Mouse (Mus musculus) ovary, postnatal 14 days (tissue): Measurements from ENCODE around the gene Samd4b.
"Not testable (repeated sequence)": the region's sequence is repeated elsewhere in the genome, so short reads cannot be mapped to it uniquely, and the experiment has no call there.

Experiments
- DNase-seq: peaks from one replicate; pipeline ENCODE4 v3.0.0; 2022; ENCODE audit warnings: low spot score

Samd4b gene

DNA sequence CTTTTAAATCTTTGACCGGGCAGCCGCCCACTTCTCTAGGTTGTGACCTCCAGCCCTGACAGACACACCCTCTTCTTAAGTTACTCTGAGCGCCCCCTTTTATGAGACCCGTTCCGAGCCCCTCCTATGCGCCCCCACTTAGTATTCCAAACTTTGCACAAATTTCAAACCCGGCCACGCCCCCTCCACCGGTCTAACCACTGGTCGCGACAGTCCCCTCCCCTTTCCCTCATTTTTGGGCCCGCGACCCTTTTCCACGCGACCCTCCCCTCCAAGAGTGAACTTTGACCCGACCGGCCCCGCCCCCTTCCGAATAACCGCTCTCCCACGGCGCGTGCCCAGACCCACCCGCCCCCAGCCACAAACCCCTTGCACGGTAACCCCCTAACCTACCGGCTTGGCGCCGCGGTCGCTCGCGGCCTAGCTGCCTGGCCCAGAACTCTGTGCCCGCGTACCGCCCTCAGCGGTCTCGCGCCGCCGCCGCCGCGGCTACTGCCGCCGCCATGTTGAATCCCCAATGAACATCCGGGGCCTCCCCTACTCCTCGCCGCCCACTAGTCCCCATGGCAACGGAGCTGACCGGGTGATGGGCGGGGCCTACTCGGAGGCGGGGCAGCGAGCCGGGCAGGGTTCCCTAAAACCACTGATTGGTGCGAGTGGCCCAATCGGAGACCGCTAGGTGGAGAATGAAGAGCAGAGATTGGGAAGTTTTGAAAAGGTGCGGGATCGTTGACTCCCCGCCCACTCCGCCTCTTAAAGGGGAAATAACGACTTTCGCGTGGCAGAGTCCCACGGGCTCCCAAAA, at the start of gene Samd4b, which contains the start of gene Pak4:
Gene Samd4b, minus strand, starts transcription at position 503 of the 805 bp plus-strand sequence.
Gene Pak4, minus strand, starts transcription at position 544 of the 805 bp plus-strand sequence.
- DNase-seq: peak; percentile 99

- no peak for DNase-seq
Observed at GRCm38 (mm10) chr7:28647016-28647415, 49.1 kb upstream of the Samd4b start.

DNA sequence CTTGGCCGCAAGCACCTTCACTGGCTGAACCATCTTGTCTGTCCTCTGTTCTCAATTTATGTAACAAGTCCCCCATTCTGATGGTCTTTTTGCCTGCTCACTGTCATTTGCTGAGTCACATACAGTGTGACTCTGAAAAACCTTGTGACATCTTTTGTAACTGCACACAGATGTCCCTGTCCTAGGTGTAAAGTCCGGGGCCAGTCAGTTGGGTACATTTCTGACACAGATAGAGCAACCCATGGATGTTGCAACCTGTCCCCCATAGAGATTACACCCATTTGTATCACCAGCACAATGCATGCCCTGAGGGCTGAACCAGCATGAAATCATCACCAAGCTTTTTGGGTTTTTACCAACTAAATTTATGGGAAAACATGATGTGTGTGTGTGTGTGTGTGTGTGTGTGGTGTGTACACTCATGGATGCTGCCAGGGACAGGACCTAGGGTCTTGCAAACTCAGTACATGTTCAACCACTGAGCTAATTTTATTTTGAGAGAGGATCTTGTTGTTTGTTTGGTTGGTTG, 48.1 kb upstream of the Samd4b start:
- no peak for DNase-seq

GRCm38 (mm10) chr7:28645366-28645765, 47.4 kb upstream of the Samd4b start:
- no peak for DNase-seq

GRCm38 (mm10) chr7:28641546-28641945, 43.6 kb upstream of the Samd4b start:
- no peak for DNase-seq

GRCm38 (mm10) chr7:28637511-28637910, 39.6 kb upstream of the Samd4b start:
- DNase-seq: no peak

GRCm38 (mm10) chr7:28634128-28634527, 36.2 kb upstream of the Samd4b start:
- DNase-seq: no peak

GRCm38 (mm10) chr7:28631073-28631472, 33.1 kb upstream of the Samd4b start, which contains the start of gene Acp7:
TSS of gene Acp7 (minus strand) at chr7:28631332.
- no peak for DNase-seq

GRCm38 (mm10) chr7:28624791-28625190, 26.8 kb upstream of the Samd4b start:
- DNase-seq: no peak

DNA sequence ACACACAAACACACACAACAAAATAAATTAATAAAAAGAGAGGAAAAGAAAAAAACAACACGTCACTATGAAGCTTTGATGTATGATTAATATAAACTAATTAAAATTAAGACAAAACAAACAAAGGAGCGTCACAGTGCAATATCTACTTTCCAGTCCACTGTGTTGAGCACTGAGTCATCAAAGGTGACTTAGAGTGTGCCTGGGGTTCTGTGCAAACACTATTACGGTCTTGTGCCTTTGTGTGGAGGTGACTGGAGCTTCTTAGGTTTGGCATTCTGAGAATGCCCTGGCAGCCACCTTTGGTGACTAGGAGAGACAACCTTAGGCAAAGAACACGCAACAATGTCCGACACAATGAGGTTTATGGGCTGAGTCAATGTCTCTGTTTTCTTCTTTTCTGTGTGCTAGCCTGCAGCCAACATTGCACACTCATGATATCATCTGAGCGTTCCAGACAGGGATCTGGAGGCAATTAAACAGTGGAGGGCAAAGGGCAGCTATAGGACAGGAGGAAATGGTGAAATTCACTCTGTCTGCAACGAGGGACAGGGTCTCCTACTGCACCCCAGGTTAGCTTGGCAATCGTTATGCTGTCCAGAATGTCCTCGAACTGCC, 21.3 kb upstream of the Samd4b start:
- no peak for DNase-seq

- no peak for DNase-seq
Observed at GRCm38 (mm10) chr7:28605951-28606350, 8.0 kb upstream of the Samd4b start.

DNA sequence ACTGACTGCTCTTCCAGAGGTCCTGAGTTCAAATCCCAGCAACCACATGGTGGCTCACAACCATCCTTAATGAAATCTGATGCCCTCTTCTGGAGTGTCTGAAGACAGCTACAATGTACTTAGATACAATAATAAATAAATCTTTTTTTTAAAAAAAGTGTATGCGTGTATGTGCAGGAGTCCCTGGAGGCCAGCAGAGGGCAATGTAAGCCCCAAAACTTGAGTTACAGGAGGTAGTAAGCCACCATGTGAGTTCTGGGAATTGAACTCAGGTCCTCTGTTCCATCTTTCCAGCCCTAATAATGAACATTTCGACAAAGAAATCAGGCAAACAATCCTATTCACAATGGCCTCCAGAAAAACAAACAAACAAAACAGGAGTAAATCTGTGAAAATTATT, 5.8 kb upstream of the Samd4b start:
- not testable (repeated sequence) for DNase-seq

DNA sequence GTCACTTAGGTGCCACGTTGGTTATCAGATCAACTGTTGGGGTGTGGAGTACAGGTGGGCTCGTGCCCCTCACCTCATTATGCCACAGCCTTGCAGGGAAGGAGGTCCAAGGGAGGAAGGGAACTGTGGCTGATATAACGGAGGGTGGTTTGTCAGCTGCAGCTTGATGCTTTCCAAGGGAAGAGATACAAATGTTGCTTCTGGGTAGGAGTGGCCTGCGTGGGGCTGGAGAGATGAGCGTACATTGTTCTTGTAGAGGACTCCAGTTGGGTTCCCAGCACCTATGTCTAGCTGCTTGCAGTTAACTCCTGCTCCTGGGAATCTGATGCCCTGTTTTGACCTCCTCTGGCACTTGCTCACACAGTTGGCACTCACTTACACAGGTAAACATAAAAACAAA, 5.2 kb upstream of the Samd4b start:
- DNase-seq: no peak

DNA sequence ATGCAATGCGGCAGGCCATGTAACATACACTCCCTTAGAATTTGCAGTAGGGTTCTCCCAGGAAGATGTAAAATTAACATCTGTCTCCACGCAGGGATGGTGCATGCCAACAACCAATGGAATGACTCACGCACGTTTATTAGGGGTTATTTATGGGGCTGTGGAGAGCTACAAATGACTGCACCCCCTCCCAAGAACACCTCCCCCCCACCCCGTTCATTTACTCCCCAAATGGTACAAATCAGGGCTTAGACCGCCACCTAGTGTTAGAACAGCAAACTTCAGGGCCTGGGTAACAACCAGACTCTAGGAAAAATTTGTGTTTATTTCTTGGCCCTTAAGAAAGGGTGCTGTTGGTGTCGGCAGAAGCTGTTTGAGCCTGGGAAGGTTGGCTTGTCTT, 3.7 kb upstream of the Samd4b start:
- DNase-seq: no peak

DNA sequence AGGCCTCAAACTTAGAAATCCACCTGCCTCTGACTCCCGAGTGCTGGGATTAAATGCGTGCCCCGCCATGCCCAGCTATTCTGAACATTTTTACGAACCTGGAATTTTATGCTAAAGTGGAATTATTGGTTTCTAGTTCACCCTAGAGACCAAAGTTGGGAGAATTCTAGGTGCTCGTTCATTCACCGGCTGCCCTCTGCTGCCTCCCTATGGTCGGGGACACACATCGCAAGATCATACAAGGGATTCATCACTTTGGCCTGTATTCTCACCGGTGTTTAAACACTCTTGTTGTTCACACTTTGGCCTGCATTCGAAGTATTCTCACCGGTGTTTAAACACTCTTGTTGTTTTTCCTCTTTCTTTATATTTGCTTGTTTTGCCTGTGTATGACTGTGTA, 3.1 kb upstream of the Samd4b start:
- DNase-seq: peak; percentile 63

GRCm38 (mm10) chr7:28598951-28599350, 1.0 kb upstream of the Samd4b start:
- no peak for DNase-seq

DNA sequence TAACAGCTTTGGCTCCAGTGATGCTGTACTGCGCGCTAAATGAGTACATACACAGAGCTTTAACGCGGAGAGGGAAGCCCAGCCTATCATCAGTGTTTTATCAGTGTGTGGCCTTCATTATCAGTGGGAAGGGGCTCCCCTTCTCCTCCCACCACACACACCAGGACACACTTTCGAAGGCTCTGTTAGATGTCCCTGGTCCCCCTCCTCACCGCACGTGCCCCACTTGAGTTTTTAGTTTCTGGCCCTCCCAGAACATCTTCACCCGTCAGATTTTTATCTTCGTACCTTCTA, 720 bp downstream of the Samd4b start:
- no peak for DNase-seq

DNA sequence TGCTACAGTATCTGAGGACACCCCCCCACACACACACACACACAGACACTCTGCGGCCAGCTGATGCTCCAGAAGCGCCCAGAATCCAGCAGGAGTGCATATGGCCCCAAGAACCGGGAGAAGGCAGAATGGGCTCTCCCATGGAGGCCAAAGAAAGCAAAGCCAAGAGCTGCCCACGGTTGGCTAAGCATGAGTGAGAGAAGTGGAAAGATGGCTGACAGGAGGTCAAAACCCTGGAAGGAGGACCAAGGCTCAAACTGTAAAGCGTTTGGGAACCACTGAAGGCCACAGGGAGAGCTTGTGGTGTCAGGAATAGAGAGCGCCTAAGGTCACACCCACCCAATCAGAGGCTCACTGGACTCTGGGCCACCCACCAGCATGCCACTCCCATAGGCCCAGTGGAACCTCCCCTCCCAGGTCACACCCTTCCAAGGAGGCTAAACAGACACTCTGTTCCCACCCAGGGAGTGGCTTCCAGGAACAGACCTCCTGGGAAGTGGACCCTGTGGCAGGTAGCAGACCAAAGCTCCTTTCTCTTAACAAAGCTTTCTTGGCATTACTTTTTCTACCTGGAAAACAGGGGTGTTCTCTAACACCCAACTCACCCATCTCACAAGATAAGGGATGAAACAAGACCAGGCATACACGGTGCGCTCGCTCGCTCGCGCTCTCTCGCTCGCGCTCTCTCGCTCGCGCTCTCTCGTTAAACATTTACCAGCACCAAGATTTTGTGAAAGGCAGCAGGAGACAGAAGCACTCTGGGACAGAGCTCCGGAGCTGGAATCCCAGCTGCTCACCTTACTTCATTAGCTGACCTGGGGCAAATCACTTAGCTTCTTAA, 1.3 kb downstream of the Samd4b start:
- no peak for DNase-seq

DNA sequence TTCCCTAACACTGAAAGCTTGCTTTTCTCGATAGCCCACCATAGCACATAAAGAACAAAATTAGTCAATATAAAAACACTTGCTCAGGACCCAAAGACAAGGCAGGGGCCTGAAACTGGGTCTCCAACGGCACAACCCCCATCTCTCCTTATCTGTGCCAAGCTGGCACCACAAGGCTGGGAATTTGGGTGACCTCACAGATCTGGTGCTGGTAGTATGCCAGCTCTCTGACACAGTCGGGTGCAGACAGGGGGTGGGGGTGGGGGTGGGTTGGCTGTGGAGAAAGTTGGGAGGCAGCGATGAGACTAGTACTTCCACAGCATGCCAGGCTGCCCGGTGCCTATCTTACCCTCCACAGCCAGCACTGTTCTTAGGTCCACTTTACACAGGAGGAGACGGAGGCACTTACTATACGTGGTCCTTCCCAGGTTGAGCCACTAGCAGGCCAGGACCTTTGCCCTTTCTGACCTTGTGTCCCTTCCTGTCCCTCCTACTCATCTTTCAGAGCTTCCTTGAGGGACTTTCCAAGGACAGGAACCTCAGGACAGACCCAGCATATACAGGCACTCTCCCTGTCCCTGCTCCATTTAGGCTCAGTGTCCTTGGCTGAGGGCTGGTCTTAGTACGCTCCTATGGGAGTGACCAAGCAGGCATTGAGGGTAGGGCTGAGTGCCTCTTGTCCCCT, 2.1 kb downstream of the Samd4b start:
- no peak for DNase-seq

DNA sequence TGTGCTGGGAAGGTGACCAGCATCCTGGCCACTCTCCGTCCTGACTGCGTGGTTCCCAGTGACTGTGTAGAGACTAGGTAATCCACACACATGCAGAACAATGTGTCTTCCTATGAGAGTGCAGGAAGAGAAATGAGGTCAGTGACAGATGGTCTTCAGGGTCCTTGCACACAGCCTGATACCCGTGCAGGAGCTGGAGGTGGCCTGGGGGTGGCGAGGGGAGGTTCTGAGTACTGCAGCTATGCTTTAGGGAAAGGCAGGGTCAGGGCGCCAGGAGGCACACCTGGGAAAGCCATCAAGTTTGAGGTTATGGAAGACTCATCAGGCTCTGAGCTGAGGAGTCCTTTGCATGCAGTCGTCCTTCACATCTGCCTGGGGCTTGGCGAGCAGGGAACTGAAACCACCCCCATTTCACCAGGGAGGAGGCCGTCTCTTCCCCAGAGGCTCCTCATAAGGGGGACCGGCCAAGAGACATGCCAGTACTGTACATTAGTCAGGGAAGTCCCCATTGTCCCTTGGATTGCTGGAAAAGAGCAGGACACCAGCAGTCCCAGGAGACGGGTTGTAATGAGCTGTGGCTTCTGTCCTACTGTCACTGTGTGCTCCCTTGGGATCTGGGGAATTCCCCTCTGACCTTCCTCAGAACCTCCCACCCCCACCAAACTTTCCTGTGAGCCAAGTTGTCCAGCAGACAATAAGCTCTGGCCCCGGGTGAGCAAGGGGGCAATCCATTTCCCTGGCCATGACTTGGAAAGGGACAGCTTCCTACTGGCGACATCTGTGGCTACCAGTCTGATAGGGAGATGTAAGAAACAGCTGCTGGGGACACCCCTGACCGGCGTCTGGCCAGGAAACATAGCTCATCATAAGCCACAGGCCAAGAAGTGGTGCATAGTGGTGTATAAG, 4.5 kb downstream of the Samd4b start:
- DNase-seq: no peak

- no peak for DNase-seq
Observed at GRCm38 (mm10) chr7:28591862-28592261, 6.1 kb downstream of the Samd4b start.
